Mouse (Mus musculus): ENCODE measurements around the gene Mmp2.

- TF ChIP-seq CTCF (IDR thresholded peaks at IDR 0.05; ENCODE audit: extremely low read depth, insufficient read depth, low read length), result no peak
- no peak for TF ChIP-seq POLR2A (IDR thresholded peaks at IDR 0.05; ENCODE audit: extremely low read depth, insufficient read depth, low read length)
Measured at GRCm38 (mm10) chr8:92899590-92899989, 72.5 kb downstream of the Mmp2 start.
